Mouse (Mus musculus): ENCODE results near the gene Mapkapk2. TPM values are rescaled to one million over a fixed set of nuclear protein-coding genes. Genes with fewer than 3 reads are reported as not detected.

Mapkapk2 gene
- polyA plus RNA-seq, 1 experiment: 111 TPM

GRCm38 (mm10) chr1:131015879-131016278, 81.7 kb downstream of the Mapkapk2 start:
- Histone ChIP-seq H3K27ac (ENCODE audit: insufficient read depth, low read length) (no peak overlapping the region), H3K4me3 (ENCODE audit: insufficient read depth, low read length) (no peak overlapping the region), H3K4me1 (ENCODE audit: control insufficient read depth, insufficient read depth, low read length) (no peaks in the 10 kb centered on the region)
- TF ChIP-seq POLR2A (IDR thresholded peaks at IDR 0.05; ENCODE audit: low read depth, low read length) (no peak), CTCF (IDR thresholded peaks at IDR 0.05; ENCODE audit: borderline replicate concordance, insufficient read depth, low read length) (no peak)

GRCm38 (mm10) chr1:131015281-131015680, 82.3 kb downstream of the Mapkapk2 start:
- H3K4me1 ChIP-seq (ENCODE audit: control insufficient read depth, insufficient read depth, low read length): no peaks in the 10 kb centered on the region
- no peak overlapping the region for H3K4me3 ChIP-seq (ENCODE audit: insufficient read depth, low read length)
- no peak for TF ChIP-seq POLR2A (IDR thresholded peaks at IDR 0.05; ENCODE audit: low read depth, low read length)
- TF ChIP-seq CTCF (IDR thresholded peaks at IDR 0.05; ENCODE audit: borderline replicate concordance, insufficient read depth, low read length): no peak
- no peak overlapping the region for H3K27ac ChIP-seq (ENCODE audit: insufficient read depth, low read length)

- H3K4me3 ChIP-seq (ENCODE audit: insufficient read depth, low read length): no peak overlapping the region
- H3K4me1 ChIP-seq (ENCODE audit: control insufficient read depth, insufficient read depth, low read length): no peaks in the 10 kb centered on the region
- TF ChIP-seq CTCF (IDR thresholded peaks at IDR 0.05; ENCODE audit: borderline replicate concordance, insufficient read depth, low read length): no peak
- no peak for TF ChIP-seq POLR2A (IDR thresholded peaks at IDR 0.05; ENCODE audit: low read depth, low read length)
- H3K27ac ChIP-seq (ENCODE audit: insufficient read depth, low read length): no peak overlapping the region
Observed at GRCm38 (mm10) chr1:131013926-131014325, 83.7 kb downstream of the Mapkapk2 start.

DNA sequence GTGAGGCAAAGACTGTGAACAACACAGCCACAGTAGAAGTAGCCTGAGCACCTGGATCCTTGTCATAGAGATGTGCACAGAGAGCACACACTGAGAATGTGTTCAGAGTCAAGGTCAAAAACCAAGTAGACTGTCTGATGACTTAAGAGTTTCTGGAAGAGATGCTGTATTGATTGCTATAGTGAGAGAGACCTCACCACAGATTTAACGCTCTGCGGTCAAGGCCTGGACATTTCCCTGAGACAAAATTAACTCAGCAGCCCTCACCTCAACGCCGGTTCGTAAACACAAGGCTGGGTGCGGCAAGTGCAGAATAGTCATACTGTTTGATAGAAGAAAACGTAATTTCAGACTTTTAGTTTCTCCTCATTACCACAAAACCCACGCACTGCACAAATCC, 85.1 kb downstream of the Mapkapk2 start:
- TF ChIP-seq CTCF (IDR thresholded peaks at IDR 0.05; ENCODE audit: borderline replicate concordance, insufficient read depth, low read length): no peak
- no peak for TF ChIP-seq POLR2A (IDR thresholded peaks at IDR 0.05; ENCODE audit: low read depth, low read length)
- Histone ChIP-seq H3K4me3 (ENCODE audit: insufficient read depth, low read length) (no peak overlapping the region), H3K4me1 (ENCODE audit: control insufficient read depth, insufficient read depth, low read length) (no peaks in the 10 kb centered on the region), H3K27ac (ENCODE audit: insufficient read depth, low read length) (no peak overlapping the region)

DNA sequence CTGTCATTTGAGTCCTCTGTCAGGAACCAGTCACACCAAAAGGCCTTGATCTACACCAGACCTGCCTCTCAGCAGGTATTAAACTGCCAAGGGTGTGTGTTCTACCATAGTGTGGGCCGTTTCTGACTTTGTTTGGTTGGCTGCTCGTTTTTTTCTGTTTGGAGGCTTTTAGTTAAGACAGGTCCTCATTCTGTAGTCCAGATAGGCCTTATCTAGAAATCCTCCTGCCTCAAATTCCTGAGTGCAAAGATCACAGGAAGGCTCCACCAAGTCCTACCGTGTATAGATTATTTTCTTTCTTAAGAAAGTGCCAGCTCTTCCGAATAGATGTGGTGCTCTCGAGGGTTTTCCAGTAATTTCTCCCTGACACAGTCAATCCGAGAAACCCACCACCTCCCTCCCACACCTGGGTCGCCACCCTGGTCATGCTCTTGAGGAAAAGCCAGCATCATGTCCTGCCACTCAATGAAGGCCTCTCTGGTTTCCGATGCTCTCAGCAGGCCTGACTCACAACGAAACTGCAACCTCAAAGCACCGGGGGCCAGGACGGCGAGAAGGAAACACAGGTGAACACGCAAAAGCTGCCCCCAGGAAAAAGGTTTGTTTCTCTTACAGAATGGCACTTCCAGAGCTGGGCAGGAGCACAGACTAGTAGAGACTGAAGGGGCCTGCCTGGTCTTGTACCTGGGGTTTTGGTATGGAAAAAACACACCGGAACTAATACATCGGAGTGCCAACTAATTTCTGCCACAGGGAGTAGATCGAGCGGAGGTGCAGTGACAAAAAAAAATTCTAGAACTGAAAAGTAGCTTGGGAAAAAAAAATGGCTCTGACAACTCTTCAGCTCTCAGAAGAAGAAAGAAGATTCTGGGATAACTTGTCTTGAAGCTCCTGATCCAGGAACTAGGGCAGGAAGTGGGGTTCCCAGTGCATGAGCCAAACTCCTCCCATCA, 87.1 kb downstream of the Mapkapk2 start:
- Histone ChIP-seq H3K4me1 (ENCODE audit: control insufficient read depth, insufficient read depth, low read length) (no peaks in the 10 kb centered on the region), H3K27ac (ENCODE audit: insufficient read depth, low read length) (no peak overlapping the region), H3K4me3 (ENCODE audit: insufficient read depth, low read length) (no peak overlapping the region)
- TF ChIP-seq CTCF (IDR thresholded peaks at IDR 0.05; ENCODE audit: borderline replicate concordance, insufficient read depth, low read length) (no peak), POLR2A (IDR thresholded peaks at IDR 0.05; ENCODE audit: low read depth, low read length) (no peak)

GRCm38 (mm10) chr1:131006069-131006468, 91.6 kb downstream of the Mapkapk2 start:
- no peak overlapping the region for H3K4me3 ChIP-seq (ENCODE audit: insufficient read depth, low read length)
- no peak for TF ChIP-seq POLR2A (IDR thresholded peaks at IDR 0.05; ENCODE audit: low read depth, low read length)
- TF ChIP-seq CTCF (IDR thresholded peaks at IDR 0.05; ENCODE audit: borderline replicate concordance, insufficient read depth, low read length): no peak
- H3K27ac ChIP-seq (ENCODE audit: insufficient read depth, low read length): no peak overlapping the region
- H3K4me1 ChIP-seq (ENCODE audit: control insufficient read depth, insufficient read depth, low read length): no peaks in the 10 kb centered on the region

Other genes starting within 250 kb of the Mapkapk2 start
- not detected in 2 replicates for gene Fcmr, start 232.2 kb downstream of the Mapkapk2 start, polyA plus RNA-seq (2011; ENCODE audit: insufficient read length, low read depth, missing spikeins)
- not detected in 2 replicates for gene Il24, start 210.4 kb downstream of the Mapkapk2 start, polyA plus RNA-seq (2011; ENCODE audit: insufficient read length, low read depth, missing spikeins)
- not detected in 2 replicates for gene Il20, start 186.4 kb downstream of the Mapkapk2 start, polyA plus RNA-seq (2011; ENCODE audit: insufficient read length, low read depth, missing spikeins)
- not detected in 2 replicates for gene Il19, start 157.7 kb downstream of the Mapkapk2 start, polyA plus RNA-seq (2011; ENCODE audit: insufficient read length, low read depth, missing spikeins)
- not detected in 2 replicates for gene Il10, start 78.0 kb downstream of the Mapkapk2 start, polyA plus RNA-seq (2011; ENCODE audit: insufficient read length, low read depth, missing spikeins)
- 4.5 TPM in 2 replicates for gene Dyrk3, start 40.5 kb upstream of the Mapkapk2 start, polyA plus RNA-seq (2011; ENCODE audit: insufficient read length, low read depth, missing spikeins)
- 46.7 and 46.9 TPM in 2 replicates for gene Eif2d, start 55.4 kb upstream of the Mapkapk2 start, polyA plus RNA-seq (2011; ENCODE audit: insufficient read length, low read depth, missing spikeins)
- gene Rassf5, start 147.4 kb upstream of the Mapkapk2 start, polyA plus RNA-seq (2011; ENCODE audit: insufficient read length, low read depth, missing spikeins): 11.6 and 15.7 TPM in 2 replicates
- gene Ikbke, start 181.8 kb upstream of the Mapkapk2 start, polyA plus RNA-seq (2011; ENCODE audit: insufficient read length, low read depth, missing spikeins): 14.6 and 16.2 TPM in 2 replicates